8 mouse cellular contexts compared by ENCODE assay signal in the genomic region with DNA sequence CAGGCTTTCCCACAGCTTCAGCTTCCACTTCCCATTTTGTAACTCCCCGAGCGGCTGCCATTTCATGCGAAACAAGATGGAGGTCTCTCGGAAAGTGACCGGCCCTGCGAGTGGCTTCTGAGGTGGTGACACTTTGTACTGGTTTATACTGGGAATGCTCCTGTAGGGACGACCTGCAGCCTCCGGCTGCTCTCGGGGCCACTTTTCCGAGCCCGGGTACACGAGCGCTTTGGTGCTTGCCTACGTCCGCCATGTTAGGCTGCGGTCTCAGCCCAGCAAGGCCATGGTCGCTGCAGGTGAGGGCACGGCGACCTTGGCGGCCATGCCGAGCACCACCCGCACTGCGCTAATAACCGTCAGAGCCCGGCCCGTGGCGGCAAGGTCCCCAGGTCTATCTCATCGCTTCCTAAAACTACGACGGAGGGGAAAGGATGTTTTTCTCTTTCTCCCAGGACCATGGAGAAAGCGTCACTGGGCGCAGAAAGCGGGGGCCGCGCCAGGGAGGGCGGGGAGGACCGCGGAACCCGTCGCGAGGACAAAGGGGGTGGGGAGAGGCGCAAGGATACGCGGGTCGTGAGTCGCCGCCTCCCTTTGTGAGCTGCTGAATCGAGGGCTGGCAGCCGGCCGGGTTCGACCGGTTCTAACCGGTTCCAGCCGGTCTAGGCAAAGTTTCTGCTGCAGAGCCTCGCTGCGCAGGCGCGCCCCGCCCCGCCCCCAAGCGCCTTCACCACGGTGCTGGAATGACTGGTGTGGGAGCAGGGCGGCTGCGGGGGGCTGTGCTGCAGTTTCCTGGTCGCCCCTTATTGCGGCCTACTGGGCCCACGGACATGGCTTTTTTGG. TPM values are rescaled to one million over a fixed set of nuclear protein-coding genes. Genes with fewer than 3 reads are reported as not detected.
DNase-seq lines count a peak whose midpoint lies in the region; ATAC-seq and TF ChIP-seq lines count a peak whose summit lies in the region.

No protein-coding gene starts in this region.

- DNase-seq in kidney, postnatal 10 days, result peak; percentile 100
- peak; percentile 100 for DNase-seq in liver, embryonic 11.5 days (ENCODE audit: low spot score)
- DNase-seq in spleen, postnatal 4 days (ENCODE audit: low spot score in 2 of 2), result peak; percentile 99

- peak; percentile 72 for ATAC-seq in CD4-positive, CD25-positive, alpha-beta regulatory T cell, adult 4 months
- peak; percentile 71 for ATAC-seq in erythroid progenitor cell, adult 5-6 weeks (replicated peaks; ENCODE audit: low FRiP score, poor library complexity, severe bottlenecking)
- peak; percentile 86 for ATAC-seq in heart, embryonic 13.5 days (ENCODE audit: extremely low read depth, insufficient number of reproducible peaks, low FRiP score, low TSS enrichment)
- peak; percentile 91 for ATAC-seq in liver, embryonic 11.5 days (replicated peaks; ENCODE audit: low FRiP score)

- WGBS in heart, embryonic 13.5 days, result under 1% methylated on average over 62 of the region's 67 CpGs
- under 1% methylated on average over 67 of the region's 67 CpGs for WGBS in liver, embryonic 11.5 days

- peak overlapping the region; percentile 71 for H3ac ChIP-seq in myocyte (ENCODE audit: control insufficient read depth, insufficient read length)

- H3K36me3 ChIP-seq in heart, embryonic 13.5 days, result peaks cover 21% of the 10 kb centered on the region
- H3K36me3 ChIP-seq in liver, embryonic 11.5 days (ENCODE audit: control insufficient read depth, insufficient read depth, low read length), result peaks cover 4% of the 10 kb centered on the region; the same call in 1 of the 2 replicates
- peaks cover 19% of the 10 kb centered on the region for H3K36me3 ChIP-seq in myocyte (ENCODE audit: control insufficient read depth, insufficient read depth)

- no peaks in the 10 kb centered on the region for H3K27me3 ChIP-seq in heart, embryonic 13.5 days (replicated peaks)
- H3K27me3 ChIP-seq in liver, embryonic 11.5 days (replicated peaks; ENCODE audit: control insufficient read depth, insufficient read depth, low read length), result no peaks in the 10 kb centered on the region
- no peaks in the 10 kb centered on the region for H3K27me3 ChIP-seq in myocyte (ENCODE audit: control insufficient read depth, insufficient read depth, insufficient read length)

- H3K4me1 ChIP-seq in brown adipose tissue, adult 24 weeks (ENCODE audit: control insufficient read depth, insufficient read depth, insufficient read length, low read length), result peaks cover 22% of the 10 kb centered on the region
- peaks cover 50% of the 10 kb centered on the region for H3K4me1 ChIP-seq in heart, embryonic 13.5 days
- peaks cover 40% of the 10 kb centered on the region for H3K4me1 ChIP-seq in liver, embryonic 11.5 days (replicated peaks; ENCODE audit: control insufficient read depth, insufficient read depth, low read length)

- H3K9me3 ChIP-seq in heart, embryonic 13.5 days, result no peaks in the 10 kb centered on the region
- no peaks in the 10 kb centered on the region for H3K9me3 ChIP-seq in liver, embryonic 11.5 days (ENCODE audit: control insufficient read depth, low read length)

- peaks cover 51% of the 10 kb centered on the region for H3K79me2 ChIP-seq in myocyte (ENCODE audit: control insufficient read depth, insufficient read depth)

- H3K4me3 ChIP-seq in brown adipose tissue, adult 24 weeks (ENCODE audit: insufficient read depth, low read depth, low read length), result peak overlapping the region; percentile 79
- H3K4me3 ChIP-seq in heart, embryonic 13.5 days, result peak overlapping the region; percentile 95
- peak overlapping the region; percentile 89 for H3K4me3 ChIP-seq in liver, embryonic 11.5 days (ENCODE audit: low read depth, low read length)
- peak overlapping the region; percentile 100 for H3K4me3 ChIP-seq in myocyte

- peak overlapping the region; percentile 84 for H3K4me2 ChIP-seq in heart, embryonic 13.5 days
- H3K4me2 ChIP-seq in liver, embryonic 11.5 days, result peak overlapping the region; percentile 95
- H3K4me2 ChIP-seq in myocyte (ENCODE audit: low read depth), result peak overlapping the region; percentile 100

- peak overlapping the region; percentile 100 for H3K27ac ChIP-seq in brown adipose tissue, adult 24 weeks (replicated peaks; ENCODE audit: low read depth, low read length)
- H3K27ac ChIP-seq in heart, embryonic 13.5 days (replicated peaks), result peak overlapping the region; percentile 100
- peak overlapping the region; percentile 99 for H3K27ac ChIP-seq in liver, embryonic 11.5 days (ENCODE audit: low read depth, low read length)

- peak overlapping the region; percentile 92 for H3K9ac ChIP-seq in heart, embryonic 13.5 days
- peak overlapping the region; percentile 95 for H3K9ac ChIP-seq in liver, embryonic 11.5 days (ENCODE audit: low read depth, low read length)

- TF ChIP-seq POLR2A in myocyte (IDR thresholded peaks at IDR 0.05; ENCODE audit: insufficient read length, low read depth), result peak; percentile 89

TF ChIP-seq in myocyte, 11 proteins besides CTCF, POLR2A, EP300 and RAD21:
- no peak for TF ChIP-seq TCF3 (IDR thresholded peaks at IDR 0.05; ENCODE audit: insufficient read length, low read depth)
- TF ChIP-seq POLR2AphosphoS2 (IDR thresholded peaks at IDR 0.05; ENCODE audit: insufficient read length, low read depth), result peak; percentile 83
- TF ChIP-seq REST (IDR thresholded peaks at IDR 0.05; ENCODE audit: insufficient read depth, insufficient read length), result no peak
- TF ChIP-seq MYOG (IDR thresholded peaks at IDR 0.05; ENCODE audit: control insufficient read depth in 1 of 3, insufficient read depth in 1 of 3, insufficient read length in 2 of 3, low read depth in 2 of 3), result peak in 1 of 3 experiments; percentile 50
- TF ChIP-seq MYOD1 (IDR thresholded peaks at IDR 0.05; ENCODE audit: control insufficient read depth in 1 of 3, insufficient read length in 2 of 3, low read depth in 2 of 3), result peak in 1 of 3 experiments; percentile 55
- no peak for TF ChIP-seq TCF12 (IDR thresholded peaks at IDR 0.05; ENCODE audit: insufficient read depth, poor library complexity, severe bottlenecking)

RNA-seq across cellular contexts. Expression of a gene that starts 32.0 kb away (rescaled TPM):
- 10 to 100 TPM; 15.1 to 19.4 TPM for polyA plus RNA-seq in CD4-positive, CD25-positive, alpha-beta regulatory T cell, adult 4 months (2017; shearing (Covaris generic))
- 49.2 and 54.3 TPM in 2 replicates for polyA plus RNA-seq in brown adipose tissue, adult 24 weeks (2012; ENCODE audit: insufficient read depth, insufficient read length, missing spikeins)
- 18.4 and 24.1 TPM in 2 replicates for total RNA-seq in erythroid progenitor cell, adult 5-6 weeks (2015; ENCODE audit: low replicate concordance)
- 17.2 and 17.3 TPM in 2 replicates for total RNA-seq in erythroid progenitor cell, adult 5-6 weeks (2017; ENCODE audit: low replicate concordance)
- polyA plus RNA-seq in heart, embryonic 13.5 days (2015; fragmentation: Nextera tagmentation; extraction: Ambion mirVana), result 55.8 and 59.6 TPM in 2 replicates
- polyA plus RNA-seq in liver, embryonic 11.5 days (2014; fragmentation: Nextera tagmentation; extraction: Ambion mirVana), result 57.1 and 58.6 TPM in 2 replicates
- polyA plus RNA-seq in myocyte (2012; fragmentation: generic; extraction: Trizol), result 73.5 TPM

Comparison
In these comparisons a context has a peak if more than half of its experiments do, and no peak if none do; other contexts are left out.
1. Peak in every context shown above with its lines: DNase-seq, ATAC-seq, H3K4me3 ChIP-seq and H3K27ac ChIP-seq.